Mouse (Mus musculus) spleen, postnatal 4 days (tissue): ENCODE results near the gene Fgd4.

Experiments
- DNase-seq, 2 experiments: peaks; one replicate each; pipeline ENCODE4 v3.0.0; 2022; ENCODE audit warnings: low spot score in 2 of 2

The Fgd4 gene

GRCm38 (mm10) chr16:16600461-16600860, at the start of gene Fgd4:
Fgd4 (minus strand) TSS chr16:16600549.
- DNase-seq = no peak

GRCm38 (mm10) chr16:16645148-16645547, 44.8 kb upstream of the Fgd4 start:
- no peak for DNase-seq

GRCm38 (mm10) chr16:16633730-16634129, 33.4 kb upstream of the Fgd4 start:
- no peak for DNase-seq

GRCm38 (mm10) chr16:16599586-16600401, 555 bp downstream of the Fgd4 start:
- peak in 1 of 2 experiments; percentile 64 for DNase-seq

- no peak for DNase-seq
These were observed 3.8 kb downstream of the Fgd4 start for GRCm38 (mm10) chr16:16596582-16596981.

- DNase-seq = no peak
These were observed 7.7 kb downstream of the Fgd4 start for GRCm38 (mm10) chr16:16592622-16593021.

GRCm38 (mm10) chr16:16584409-16585032, 15.8 kb downstream of the Fgd4 start:
- peak; percentile 45 to 77 for DNase-seq

GRCm38 (mm10) chr16:16576556-16576955, 23.8 kb downstream of the Fgd4 start:
- DNase-seq = no peak

- no peak for DNase-seq
These were observed 25.8 kb downstream of the Fgd4 start for GRCm38 (mm10) chr16:16574508-16574907.

GRCm38 (mm10) chr16:16573167-16573566, 27.2 kb downstream of the Fgd4 start:
- no peak for DNase-seq

- DNase-seq = no peak
These were observed 29.0 kb downstream of the Fgd4 start for GRCm38 (mm10) chr16:16571356-16571755.

- DNase-seq = no peak
These were observed 33.6 kb downstream of the Fgd4 start for GRCm38 (mm10) chr16:16566786-16567185.

GRCm38 (mm10) chr16:16566215-16566614, 34.1 kb downstream of the Fgd4 start:
- DNase-seq = no peak

- DNase-seq = no peak
These were observed 34.6 kb downstream of the Fgd4 start for GRCm38 (mm10) chr16:16565786-16566185.

GRCm38 (mm10) chr16:16560718-16561117, 39.6 kb downstream of the Fgd4 start:
- no peak for DNase-seq

GRCm38 (mm10) chr16:16559878-16560531, 40.3 kb downstream of the Fgd4 start:
- no peak for DNase-seq

- no peak for DNase-seq
These were observed 41.1 kb downstream of the Fgd4 start for GRCm38 (mm10) chr16:16559016-16559877.

- DNase-seq = no peak
These were observed 42.6 kb downstream of the Fgd4 start for GRCm38 (mm10) chr16:16557738-16558137.

GRCm38 (mm10) chr16:16554098-16554497, 46.3 kb downstream of the Fgd4 start:
- no peak for DNase-seq

- no peak for DNase-seq
These were observed 48.2 kb downstream of the Fgd4 start for GRCm38 (mm10) chr16:16552197-16552596.

- no peak for DNase-seq
These were observed 51.2 kb downstream of the Fgd4 start for GRCm38 (mm10) chr16:16549105-16549504.

- no peak for DNase-seq
These were observed 53.7 kb downstream of the Fgd4 start for GRCm38 (mm10) chr16:16546657-16547056.
